37 mouse cellular contexts compared by ENCODE assay signal in the genomic region with DNA sequence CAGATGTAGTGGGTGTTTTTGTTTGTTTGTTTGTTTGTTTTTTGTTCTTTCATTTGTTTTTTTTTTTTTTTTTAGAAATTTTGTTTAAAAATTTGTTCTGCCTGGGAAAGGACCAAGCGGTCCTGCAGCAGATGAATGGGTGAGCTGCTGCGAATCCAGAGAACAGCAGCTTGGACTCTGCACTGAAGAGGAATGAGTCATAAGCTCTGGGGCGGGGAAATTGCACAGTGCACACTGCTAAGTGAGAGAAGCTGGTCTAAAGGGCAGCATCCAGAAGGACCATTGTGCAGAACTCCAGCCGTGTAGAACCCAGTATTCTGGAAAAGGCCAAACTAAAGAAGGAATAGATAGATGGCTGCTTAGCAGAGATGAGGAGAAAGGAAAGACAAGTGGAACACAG. TPM values are rescaled to one million over a fixed set of nuclear protein-coding genes. Genes with fewer than 3 reads are reported as not detected.
"Had no signal": no experiment of that assay in that cellular context is flagged by ENCODE, and none has a peak within 500 bp of the region (broad histone marks: within the 10 kb centered on the region; RNA-seq: fewer than 3 reads in every experiment).

No protein-coding gene starts in this region.

- ATAC-seq: hindbrain, embryonic 16.5 days; inflammation-experienced regulatory T-cells, adult 6 months; liver, postnatal 0 days had no signal

- H3K4me3 ChIP-seq: gastrocnemius, adult 2 months; heart, adult 2 months; heart, embryonic 10.5 days; heart, embryonic 12.5 days; hindbrain, embryonic 10.5 days; hindbrain, embryonic 12.5 days; kidney, embryonic 15.5 days; left cerebral cortex, adult 2 months; limb, embryonic 10.5 days; limb, embryonic 12.5 days; liver, embryonic 13.5 days; liver, embryonic 15.5 days had no signal

- DNase-seq: gastrocnemius, adult 2 months; gastrocnemius, postnatal 10 days; gastrocnemius, postnatal 25 days; heart, adult 11 months; heart, adult 2 months; heart, postnatal 10 days; heart, postnatal 4 days; kidney, adult 11 months; kidney, adult 2 months; kidney, adult 9 months; kidney, postnatal 14 days; kidney, postnatal 36 days; layer of hippocampus, adult 9-11 months; liver; liver, embryonic 13.5 days; liver, postnatal 0 days had no signal

- H3K9ac ChIP-seq: heart, embryonic 12.5 days; hindbrain, embryonic 12.5 days; hindbrain, embryonic 14.5 days; kidney, embryonic 15.5 days; limb, embryonic 12.5 days; liver, embryonic 13.5 days; liver, embryonic 15.5 days; liver, postnatal 0 days had no signal

- H3K9me3 ChIP-seq: heart, embryonic 10.5 days; heart, embryonic 12.5 days; hindbrain, embryonic 10.5 days; hindbrain, embryonic 12.5 days; kidney, embryonic 15.5 days; limb, embryonic 10.5 days; liver, embryonic 13.5 days; liver, embryonic 15.5 days had no signal

- H3K4me1 ChIP-seq: hindbrain, embryonic 10.5 days; hindbrain, embryonic 12.5 days; kidney, embryonic 15.5 days had no signal

- H3K27me3 ChIP-seq: heart, embryonic 12.5 days; hindbrain, embryonic 12.5 days; kidney, embryonic 15.5 days; limb, embryonic 12.5 days; liver, embryonic 13.5 days; liver, embryonic 15.5 days had no signal

- H3K27ac ChIP-seq: gastrocnemius, adult 2 months; heart, adult 2 months; heart, embryonic 10.5 days; hindbrain, embryonic 10.5 days; hindbrain, embryonic 12.5 days; hindbrain, embryonic 14.5 days; kidney, embryonic 15.5 days; kidney, postnatal 0 days; left cerebral cortex, adult 2 months; limb, embryonic 10.5 days; limb, embryonic 12.5 days; liver, embryonic 13.5 days; liver, embryonic 15.5 days had no signal

- H3K36me3 ChIP-seq: heart, embryonic 10.5 days; heart, embryonic 12.5 days; hindbrain, embryonic 10.5 days; hindbrain, embryonic 12.5 days; kidney, embryonic 15.5 days; limb, embryonic 10.5 days; limb, embryonic 12.5 days; liver, embryonic 13.5 days; liver, embryonic 15.5 days had no signal

- H3K4me2 ChIP-seq: heart, embryonic 12.5 days; hindbrain, embryonic 12.5 days; hindbrain, embryonic 14.5 days; kidney, embryonic 15.5 days; limb, embryonic 12.5 days; liver, embryonic 11.5 days; liver, embryonic 13.5 days; liver, embryonic 15.5 days had no signal

RNA-seq across cellular contexts. Expression of gene Samd13, which starts 18.7 kb away (rescaled TPM):
- total RNA-seq: layer of hippocampus, adult 18-20 months; layer of hippocampus, postnatal 14 days; left cerebral cortex, postnatal 14 days had no signal
- polyA plus RNA-seq: liver, postnatal 0 days had no signal

RNA-seq across cellular contexts. Expression of gene 4930503B20Rik, which starts 53.0 kb away (rescaled TPM):
- total RNA-seq: gastrocnemius, adult 2 months; gastrocnemius, postnatal 25 days; heart, adult 2 months; heart, postnatal 10 days; heart, postnatal 25 days; layer of hippocampus, adult 18-20 months; layer of hippocampus, postnatal 14 days; left cerebral cortex, adult 2 months; left cerebral cortex, postnatal 36 days had no signal
- polyA plus RNA-seq: heart, embryonic 10.5 days; heart, embryonic 12.5 days; heart, embryonic 14.5 days; hindbrain, embryonic 10.5 days; hindbrain, embryonic 12.5 days; hindbrain, embryonic 14.5 days; hindbrain, embryonic 16.5 days; inflammation-experienced regulatory T-cells, adult 6 months; kidney, adult 2 months; kidney, embryonic 15.5 days; kidney, postnatal 0 days; large intestine, adult 2 months; limb, embryonic 10.5 days; limb, embryonic 12.5 days; liver, embryonic 11.5 days; liver, embryonic 13.5 days; liver, embryonic 15.5 days; liver, postnatal 0 days had no signal
